Mouse (Mus musculus) thymus, postnatal 25 days (tissue): Measurements from ENCODE around the gene Uhrf1bp1l.
"Not testable (repeated sequence)": the region's sequence is repeated elsewhere in the genome, so short reads cannot be mapped to it uniquely, and the experiment has no call there.

Experiments
- DNase-seq: peaks from one replicate; pipeline ENCODE4 v3.0.0; 2022

Gene Uhrf1bp1l

GRCm38 (mm10) chr10:89744871-89745665 lies at the start of gene Uhrf1bp1l:
Gene Uhrf1bp1l, plus strand, starts transcription at chr10:89744991.
- peak; percentile 91 for DNase-seq

GRCm38 (mm10) chr10:89695194-89695911 lies 49.4 kb upstream of the Uhrf1bp1l start:
- peak; percentile 19 for DNase-seq

- DNase-seq: not testable (repeated sequence)
Measured at GRCm38 (mm10) chr10:89696270-89696669, 48.5 kb upstream of the Uhrf1bp1l start.

DNA sequence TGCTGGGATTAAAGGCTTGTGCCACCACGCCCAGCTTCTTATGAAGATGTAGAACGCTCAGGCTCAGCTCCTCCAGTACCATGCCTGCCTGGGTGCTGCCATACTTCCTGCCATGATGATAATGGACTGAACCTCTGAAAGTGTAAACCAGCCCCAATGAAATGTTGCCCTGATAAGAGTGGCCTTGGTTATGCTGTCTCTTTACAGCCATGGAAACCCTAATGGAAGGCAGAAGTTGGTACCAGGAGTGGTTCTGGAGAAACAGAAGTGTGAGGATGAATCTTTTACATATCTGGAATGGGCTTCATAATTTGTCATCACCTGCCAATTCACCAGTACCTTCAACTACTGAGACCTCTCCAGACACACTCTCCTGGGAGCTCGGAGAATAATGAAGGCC lies 46.8 kb upstream of the Uhrf1bp1l start:
- DNase-seq: no peak

DNA sequence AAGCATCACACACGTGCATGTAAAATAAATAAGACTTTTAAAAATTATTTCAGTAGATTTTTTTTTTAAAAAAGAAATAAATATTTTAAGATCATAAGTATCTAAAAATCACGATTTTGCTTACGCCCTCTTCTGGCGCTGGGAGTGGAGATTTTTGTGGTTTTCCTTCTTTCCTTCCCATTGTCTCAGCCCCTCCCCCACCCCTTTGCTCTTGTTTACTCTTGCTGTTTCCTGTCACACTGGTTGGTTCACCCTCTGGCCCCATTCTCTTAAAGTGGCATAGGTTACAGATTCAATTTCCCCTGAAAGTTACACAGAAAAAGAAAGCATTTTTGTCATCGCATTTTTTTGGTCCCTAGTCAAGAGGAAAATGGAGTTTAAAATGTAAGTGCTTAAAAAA lies 41.7 kb upstream of the Uhrf1bp1l start:
- peak; percentile 30 for DNase-seq

- no peak for DNase-seq
Measured at GRCm38 (mm10) chr10:89707397-89707796, 37.4 kb upstream of the Uhrf1bp1l start.

- no peak for DNase-seq
Measured at GRCm38 (mm10) chr10:89708720-89709119, 36.1 kb upstream of the Uhrf1bp1l start.

DNA sequence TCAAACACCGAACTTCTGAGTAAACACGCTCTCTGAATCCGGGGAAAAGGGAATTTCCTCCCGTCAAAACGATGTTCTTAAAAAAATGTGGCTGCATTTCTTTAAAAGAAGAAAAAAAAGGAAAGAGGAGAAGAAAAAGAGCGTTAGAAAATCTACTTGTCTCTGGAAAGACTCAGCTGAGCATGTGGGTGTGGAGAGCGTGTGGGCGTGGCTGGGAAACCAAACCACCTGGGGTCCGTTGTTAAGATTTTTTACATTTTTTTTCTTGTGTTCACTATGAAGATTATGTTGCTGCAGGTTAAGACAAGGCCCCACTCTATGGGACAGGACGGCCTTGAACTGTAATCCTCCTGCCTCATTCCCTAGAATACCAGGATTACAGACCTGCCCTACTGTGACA lies 29.9 kb upstream of the Uhrf1bp1l start:
- no peak for DNase-seq

GRCm38 (mm10) chr10:89720252-89720651 lies 24.5 kb upstream of the Uhrf1bp1l start:
- DNase-seq: no peak

DNA sequence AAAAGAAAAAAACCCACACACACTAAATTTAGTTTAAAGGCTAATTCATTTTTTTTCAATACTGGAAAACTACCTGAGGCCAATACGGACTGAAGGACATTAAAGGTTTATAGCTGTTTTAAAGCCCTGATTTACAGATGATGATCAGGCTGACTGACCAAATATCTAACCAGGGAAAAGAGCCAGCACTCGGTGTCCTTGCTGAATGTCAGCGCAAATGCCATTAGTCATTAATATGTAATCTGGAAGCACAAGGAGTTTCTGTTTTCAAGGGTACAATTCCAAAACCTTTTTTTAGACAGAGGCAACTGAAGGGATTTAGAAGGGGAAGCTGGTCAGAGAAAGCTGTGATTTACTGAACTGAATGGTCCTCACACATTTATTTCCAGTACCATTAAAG lies 24.0 kb upstream of the Uhrf1bp1l start:
- no peak for DNase-seq

DNA sequence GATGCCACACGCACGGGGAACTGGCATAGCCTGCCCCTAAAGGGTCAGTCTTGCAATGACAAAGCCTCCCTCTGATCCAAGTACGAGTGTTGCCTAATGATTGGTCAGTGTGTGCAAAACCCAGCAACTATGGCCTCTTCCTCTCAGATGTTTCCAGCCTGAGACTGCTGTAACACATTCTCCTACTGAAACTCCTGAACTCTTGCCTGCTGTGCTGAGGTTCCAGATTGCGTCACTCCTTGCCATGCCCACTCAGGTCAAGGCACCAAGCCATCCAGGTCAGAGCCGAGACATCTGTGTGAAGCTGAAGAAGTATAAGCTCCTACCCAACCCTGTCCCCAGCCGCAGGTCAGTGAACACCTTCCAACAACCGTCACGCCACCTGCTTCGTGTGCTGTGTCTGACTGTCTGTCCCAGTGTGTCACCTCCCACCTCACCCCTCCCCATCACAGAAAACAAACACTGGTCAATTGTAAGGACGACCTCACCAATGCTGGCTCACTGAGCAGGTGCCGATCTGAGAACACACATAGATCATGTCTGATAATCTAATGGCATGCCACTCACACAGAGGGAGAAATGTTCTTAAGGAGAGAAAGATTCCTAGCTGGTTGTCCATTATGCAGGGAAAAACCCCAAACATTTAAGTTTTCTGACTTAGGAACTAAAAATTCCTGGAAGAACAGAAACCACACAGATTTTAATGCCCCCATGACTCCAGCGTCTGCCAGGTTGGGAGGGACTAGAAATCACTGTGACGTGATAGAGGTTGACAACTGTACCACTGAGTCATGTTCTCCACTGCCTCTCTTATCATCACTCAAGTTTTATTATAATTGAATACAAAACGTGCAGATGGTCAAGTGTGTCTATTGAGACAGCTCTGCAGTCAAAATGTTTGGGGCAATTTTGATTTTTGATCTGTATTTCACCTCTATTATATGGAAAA lies 22.3 kb upstream of the Uhrf1bp1l start:
- DNase-seq: no peak

DNA sequence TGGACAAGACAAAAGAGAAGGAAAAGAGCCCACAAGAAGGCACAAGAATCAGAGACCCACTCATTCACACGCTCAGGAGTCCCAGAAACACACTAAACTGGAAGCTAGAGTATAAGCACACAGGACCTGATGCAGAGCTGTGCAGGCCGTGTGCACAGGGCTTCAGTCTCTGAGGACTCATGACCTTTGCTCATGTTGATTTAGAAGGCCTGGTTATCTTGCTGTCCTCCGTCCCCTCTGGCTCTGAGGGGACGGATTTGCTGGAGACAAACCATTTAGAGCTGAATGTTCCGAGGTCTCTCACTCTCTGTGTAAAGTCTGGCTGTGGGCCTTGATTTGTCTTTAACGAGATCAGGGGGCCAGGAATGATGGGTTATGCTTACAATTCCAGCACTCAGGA lies 14.4 kb upstream of the Uhrf1bp1l start:
- DNase-seq: no peak

DNA sequence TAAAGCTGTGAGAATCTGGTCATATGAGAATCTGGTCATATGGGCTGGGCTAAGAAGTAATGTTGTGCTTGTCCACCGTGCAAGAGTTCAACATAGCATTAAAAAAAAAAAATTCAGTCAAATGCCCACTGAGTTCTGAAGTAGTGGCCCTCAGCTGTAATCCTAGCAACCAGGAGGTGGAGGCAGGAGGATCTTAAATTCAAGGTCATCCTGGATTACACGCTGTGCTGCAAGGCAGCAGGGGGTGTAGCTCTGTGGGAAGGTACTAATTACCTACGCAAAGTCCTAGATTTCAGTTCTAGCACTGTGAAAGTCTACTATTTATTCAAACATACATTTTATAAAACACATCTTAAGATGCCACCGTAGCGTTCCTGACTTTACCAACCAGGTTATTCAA lies 13.4 kb upstream of the Uhrf1bp1l start:
- DNase-seq: no peak

- DNase-seq: peak; percentile 94
Measured at GRCm38 (mm10) chr10:89732001-89732794, 12.6 kb upstream of the Uhrf1bp1l start, which contains the start of gene Actr6. Gene Actr6, minus strand, starts transcription at chr10:89732295.

GRCm38 (mm10) chr10:89737092-89737491 lies 7.7 kb upstream of the Uhrf1bp1l start:
- DNase-seq: no peak

- no peak for DNase-seq
Measured at GRCm38 (mm10) chr10:89737887-89738286, 6.9 kb upstream of the Uhrf1bp1l start.

DNA sequence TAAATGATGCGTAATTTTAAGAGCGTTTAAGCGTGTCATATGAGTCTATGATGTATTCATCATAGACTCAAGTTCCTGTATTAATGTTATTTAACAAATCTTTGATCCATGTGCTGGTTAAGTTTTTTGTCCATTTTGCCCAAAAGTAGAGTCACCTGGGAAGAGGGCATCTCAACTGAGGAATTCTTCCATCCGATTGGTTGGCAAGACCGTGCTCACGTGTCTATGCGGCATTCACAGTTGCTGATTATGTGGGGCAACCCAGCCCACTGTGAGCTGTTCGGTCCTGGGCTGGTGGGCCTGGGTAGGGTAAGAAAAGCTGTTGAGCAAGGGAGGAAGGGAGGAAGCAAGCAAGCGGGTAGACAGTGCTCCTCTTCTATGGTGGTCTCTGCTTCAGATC lies 6.4 kb upstream of the Uhrf1bp1l start:
- no peak for DNase-seq

DNA sequence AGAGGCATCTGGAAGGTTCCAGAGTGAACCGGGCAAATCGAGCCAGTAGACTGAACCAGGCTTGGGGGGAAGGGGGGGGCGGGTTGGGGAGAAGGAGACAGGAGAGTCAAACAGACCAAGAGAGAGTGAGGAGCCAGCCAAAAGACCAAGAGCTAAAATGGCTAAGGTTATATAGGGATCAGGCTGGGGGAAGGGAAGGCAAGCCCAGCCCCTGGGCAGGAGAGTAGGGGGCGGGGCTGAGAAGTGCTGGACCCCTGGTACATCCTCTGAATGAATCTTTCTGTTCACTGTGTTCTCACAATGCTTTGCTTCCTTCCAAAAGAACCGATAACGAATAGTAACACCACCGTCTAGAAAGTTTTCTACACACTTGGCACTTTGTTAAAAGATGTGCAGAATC lies 5.1 kb upstream of the Uhrf1bp1l start:
- DNase-seq: no peak

DNA sequence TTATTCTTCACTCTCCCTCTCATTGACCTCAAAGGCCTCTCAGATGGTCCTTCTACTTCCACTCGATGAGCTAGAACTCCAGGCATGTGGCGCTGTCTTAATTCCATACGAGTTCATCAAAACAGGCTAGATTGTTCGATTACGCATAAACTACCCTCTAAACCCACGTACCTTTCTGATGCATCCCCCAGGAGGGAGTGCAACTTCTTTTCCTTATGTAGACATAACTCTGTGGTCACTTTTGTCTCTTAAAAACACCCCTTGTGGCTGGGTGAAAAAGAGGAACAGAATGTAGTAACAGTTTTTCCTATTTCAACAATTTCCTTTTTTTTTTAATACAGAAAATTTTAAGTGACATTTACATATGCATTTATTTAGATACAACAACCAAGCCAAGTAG lies 3.8 kb upstream of the Uhrf1bp1l start:
- no peak for DNase-seq

DNA sequence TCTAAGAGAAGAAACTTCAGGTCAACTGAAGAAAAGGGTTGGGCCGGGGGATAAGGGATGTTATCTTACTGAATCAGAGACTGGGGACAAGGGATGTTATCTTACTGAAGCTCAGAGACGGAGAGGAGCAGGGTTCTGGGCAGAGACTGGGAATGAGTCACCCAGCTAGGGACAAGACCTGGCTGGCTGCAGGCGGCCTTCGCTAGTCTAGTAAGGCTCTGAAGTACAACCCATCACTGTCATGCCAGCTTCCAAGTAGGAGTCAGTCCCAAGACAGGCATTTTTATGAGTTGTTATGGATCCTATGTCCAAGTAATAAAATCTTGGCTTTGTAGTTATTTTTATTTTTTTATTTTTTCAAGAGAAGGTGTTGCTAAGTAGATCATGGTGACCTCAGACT lies 1.5 kb upstream of the Uhrf1bp1l start:
- DNase-seq: no peak

DNA sequence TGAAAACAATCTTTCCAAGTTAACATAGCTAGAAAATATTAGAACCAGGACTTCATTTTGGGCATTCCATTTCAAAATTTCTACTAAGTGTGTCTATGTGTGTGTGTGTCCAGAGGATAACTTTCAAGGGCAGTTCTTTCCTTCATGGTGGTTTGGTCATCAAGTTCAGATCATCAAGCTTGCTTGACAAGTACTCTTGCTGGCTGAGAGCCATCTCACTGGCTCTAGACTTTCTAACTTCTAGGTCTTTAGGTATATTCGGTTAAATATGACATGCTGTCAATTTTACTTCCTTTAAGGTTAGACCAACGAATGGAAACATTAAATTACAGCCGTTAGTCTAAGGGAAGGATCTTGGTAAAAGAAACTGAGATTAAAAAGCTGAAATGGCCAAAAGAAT lies 450 bp upstream of the Uhrf1bp1l start:
- no peak for DNase-seq

- no peak for DNase-seq
Measured at GRCm38 (mm10) chr10:89745666-89746020, 852 bp downstream of the Uhrf1bp1l start.
